Mouse (Mus musculus) G1E (cell line): Measurements from ENCODE around the gene Fam81a.

Experiments
- CTCF ChIP-seq: IDR thresholded peaks from 2 replicates; pipeline ENCODE4 v1.5.1; 2012; ENCODE audit warnings: low read depth, low read length, inconsistent platforms, mixed read lengths
- POLR2AphosphoS5 ChIP-seq: IDR thresholded peaks from 2 replicates; pipeline ENCODE4 v1.6.1; 2012; ENCODE audit warnings: low read depth, low read length, inconsistent platforms; ENCODE audit not compliant: insufficient replicate concordance
- TAL1 ChIP-seq: conservative IDR thresholded peaks from 2 replicates; pipeline ENCODE4 v1.6.1; 2012; ENCODE audit warnings: low read depth, low read length, inconsistent platforms, mixed read lengths

GRCm38 (mm10) chr9:70181719-70182118, 39.4 kb upstream of the Fam81a start:
- TF ChIP-seq CTCF (no peak), TAL1 (no peak), POLR2AphosphoS5 (no peak)
